Mouse (Mus musculus) hindbrain, embryonic 13.5 days (tissue): Measurements from ENCODE around the gene Tm4sf19. TPM values are rescaled to one million over a fixed set of nuclear protein-coding genes. Genes with fewer than 3 reads are reported as not detected.

ENCODE experiments used
- ATAC-seq: fragments of 200-750 bp; cut with Nextera tagmentation; 2 replicates; pipeline ENCODE4 v1.8.0; 2017; ENCODE audit warnings: moderate TSS enrichment; ENCODE audit not compliant: low FRiP score
- H3K27ac ChIP-seq: fragments of 300-500 bp; sonication (generic); 2 replicates; pipeline ENCODE4 v1.5.1; 2015; ENCODE audit warnings: inconsistent platforms, mild to moderate bottlenecking, moderate library complexity
- H3K27me3 ChIP-seq: fragments of 300-500 bp; sonication (generic); 2 replicates; pipeline ENCODE4 v1.6.1; 2015; ENCODE audit warnings: mild to moderate bottlenecking, inconsistent platforms
- H3K36me3 ChIP-seq: fragments of 300-500 bp; sonication (generic); 2 replicates; pipeline ENCODE4 v1.6.1; 2015; ENCODE audit warnings: mild to moderate bottlenecking, inconsistent platforms
- H3K4me1 ChIP-seq: fragments of 300-500 bp; sonication (generic); replicated peaks from 2 replicates; pipeline ENCODE4 v1.6.1; 2015; ENCODE audit warnings: inconsistent platforms
- H3K4me2 ChIP-seq: fragments of 300-500 bp; sonication (generic); 2 replicates; pipeline ENCODE4 v1.6.1; 2015; ENCODE audit warnings: inconsistent platforms, mild to moderate bottlenecking, moderate library complexity
- H3K4me3 ChIP-seq: fragments of 300-500 bp; sonication (generic); 2 replicates; pipeline ENCODE4 v1.5.1; 2015; ENCODE audit warnings: mild to moderate bottlenecking, inconsistent platforms
- H3K9ac ChIP-seq: fragments of 300-500 bp; sonication (generic); 2 replicates; pipeline ENCODE4 v1.6.1; 2015; ENCODE audit warnings: mild to moderate bottlenecking, inconsistent platforms
- H3K9me3 ChIP-seq: fragments of 300-500 bp; sonication (generic); 2 replicates; pipeline ENCODE4 v1.6.1; 2016; ENCODE audit warnings: inconsistent platforms
- WGBS: fragments of 180-500 bp; shearing (Covaris S2); methylation state at CpG from one replicate; pipeline ENCODE4 v1.1.7; 2015; 5-methylcytosine and 5-hydroxymethylcytosine counted together
- polyA plus RNA-seq: library from polyadenylated mRNA; unstranded; fragments of >200 nt; fragmentation: Nextera tagmentation; extraction: Ambion mirVana; gene quantifications from 2 replicates; pipeline ENCODE4 v1.2.1, GENCODE M21; 2015

Tm4sf19 gene
- polyA plus RNA-seq, 1 experiment from 2014 or later: not detected

- Histone ChIP-seq H3K27ac (no peak overlapping the region), H3K27me3 (no peaks in the 10 kb centered on the region), H3K9me3 (no peaks in the 10 kb centered on the region), H3K4me1 (no peaks in the 10 kb centered on the region), H3K9ac (no peak overlapping the region), H3K36me3 (peaks cover 5% of the 10 kb centered on the region), H3K4me3 (no peak overlapping the region), H3K4me2 (no peak overlapping the region)
- 76% methylated on average over 3 of the region's 3 CpGs for WGBS
- no peak for ATAC-seq
Observed at GRCm38 (mm10) chr16:32398206-32398605, 2.1 kb upstream of the Tm4sf19 start.

GRCm38 (mm10) chr16:32401335-32401965 is 1.1 kb downstream of the Tm4sf19 start:
- Histone ChIP-seq H3K9ac (no peak overlapping the region), H3K36me3 (no peaks in the 10 kb centered on the region), H3K4me1 (no peaks in the 10 kb centered on the region), H3K4me2 (no peak overlapping the region), H3K9me3 (no peaks in the 10 kb centered on the region), H3K4me3 (no peak overlapping the region), H3K27ac (no peak overlapping the region), H3K27me3 (no peaks in the 10 kb centered on the region)
- WGBS: 83% methylated on average over 9 of the region's 9 CpGs
- no peak for ATAC-seq

GRCm38 (mm10) chr16:32402818-32403217 is 2.5 kb downstream of the Tm4sf19 start:
- WGBS: 90% methylated on average over 3 of the region's 3 CpGs
- Histone ChIP-seq H3K4me2 (no peak overlapping the region), H3K9ac (no peak overlapping the region), H3K36me3 (no peaks in the 10 kb centered on the region), H3K4me3 (no peak overlapping the region), H3K27ac (no peak overlapping the region), H3K4me1 (no peaks in the 10 kb centered on the region), H3K9me3 (no peaks in the 10 kb centered on the region), H3K27me3 (no peaks in the 10 kb centered on the region)
- no peak for ATAC-seq

- Histone ChIP-seq H3K4me2 (no peak overlapping the region), H3K36me3 (no peaks in the 10 kb centered on the region), H3K9ac (no peak overlapping the region), H3K27me3 (no peaks in the 10 kb centered on the region), H3K27ac (no peak overlapping the region), H3K4me3 (no peak overlapping the region), H3K4me1 (no peaks in the 10 kb centered on the region), H3K9me3 (no peaks in the 10 kb centered on the region)
- 88% methylated on average over 9 of the region's 9 CpGs for WGBS
- ATAC-seq: no peak
Observed at GRCm38 (mm10) chr16:32405716-32406115, 5.4 kb downstream of the Tm4sf19 start.

- no peak for ATAC-seq
- H3K4me2 ChIP-seq: no peak overlapping the region
- H3K36me3 ChIP-seq: no peaks in the 10 kb centered on the region
- no peak overlapping the region for H3K9ac ChIP-seq
- no peaks in the 10 kb centered on the region for H3K4me1 ChIP-seq
- H3K27me3 ChIP-seq: no peaks in the 10 kb centered on the region
- 82% methylated on average over 6 of the region's 6 CpGs for WGBS
- H3K4me3 ChIP-seq: no peak overlapping the region
- H3K9me3 ChIP-seq: no peaks in the 10 kb centered on the region
- H3K27ac ChIP-seq: no peak overlapping the region
Observed at GRCm38 (mm10) chr16:32406671-32407070, 6.4 kb downstream of the Tm4sf19 start.

- Histone ChIP-seq H3K27me3 (no peaks in the 10 kb centered on the region), H3K9ac (no peak overlapping the region), H3K27ac (no peak overlapping the region), H3K9me3 (no peaks in the 10 kb centered on the region), H3K4me3 (no peak overlapping the region), H3K4me2 (no peak overlapping the region), H3K4me1 (no peaks in the 10 kb centered on the region), H3K36me3 (no peaks in the 10 kb centered on the region)
- WGBS: 83% methylated on average over 10 of the region's 10 CpGs
- no peak for ATAC-seq
Observed at GRCm38 (mm10) chr16:32407730-32408129, 7.4 kb downstream of the Tm4sf19 start.

GRCm38 (mm10) chr16:32417457-32417856 is 17.2 kb downstream of the Tm4sf19 start:
- H3K27me3 ChIP-seq: no peaks in the 10 kb centered on the region
- WGBS: 70% methylated on average over 1 of the region's 1 CpGs
- no peak overlapping the region for H3K9ac ChIP-seq
- H3K36me3 ChIP-seq: no peaks in the 10 kb centered on the region
- ATAC-seq: no peak
- peaks cover 12% of the 10 kb centered on the region for H3K4me1 ChIP-seq
- H3K4me3 ChIP-seq: no peak overlapping the region
- H3K27ac ChIP-seq: no peak overlapping the region
- H3K4me2 ChIP-seq: no peak overlapping the region
- no peaks in the 10 kb centered on the region for H3K9me3 ChIP-seq

GRCm38 (mm10) chr16:32419517-32420483 is 19.5 kb downstream of the Tm4sf19 start, which contains the start of gene Tctex1d2:
TSS of gene Tctex1d2 (plus strand) at chr16:32419702.
- H3K4me3 ChIP-seq: peak within 1 kb of the TSS; percentile 68
- no peaks in the 10 kb centered on the region for H3K9me3 ChIP-seq
- peaks cover 12% of the 10 kb centered on the region for H3K4me1 ChIP-seq
- ATAC-seq: peak; percentile 94
- no peaks in the 10 kb centered on the region for H3K27me3 ChIP-seq
- H3K27ac ChIP-seq: peak within 1 kb of the TSS; percentile 93
- no peaks in the 10 kb centered on the region for H3K36me3 ChIP-seq
- peak within 1 kb of the TSS; percentile 84 for H3K9ac ChIP-seq
- H3K4me2 ChIP-seq: peak within 1 kb of the TSS; percentile 77
- WGBS: under 1% methylated on average over 45 of the region's 45 CpGs

- Histone ChIP-seq H3K4me1 (peaks cover 23% of the 10 kb centered on the region), H3K9ac (no peak overlapping the region), H3K9me3 (no peaks in the 10 kb centered on the region), H3K4me2 (no peak overlapping the region), H3K27ac (no peak overlapping the region), H3K36me3 (no peaks in the 10 kb centered on the region), H3K27me3 (no peaks in the 10 kb centered on the region), H3K4me3 (no peak overlapping the region)
- 94% methylated on average over 3 of the region's 3 CpGs for WGBS
- ATAC-seq: no peak
Observed at GRCm38 (mm10) chr16:32427506-32427905, 27.2 kb downstream of the Tm4sf19 start.

- Histone ChIP-seq H3K4me1 (peaks cover 26% of the 10 kb centered on the region), H3K27ac (peak within 1 kb of the TSS; percentile 94), H3K9ac (peak within 1 kb of the TSS; percentile 92), H3K4me3 (peak within 1 kb of the TSS; percentile 88), H3K9me3 (no peaks in the 10 kb centered on the region), H3K4me2 (peak within 1 kb of the TSS; percentile 87), H3K27me3 (no peaks in the 10 kb centered on the region), H3K36me3 (no peaks in the 10 kb centered on the region)
- ATAC-seq: peak; percentile 98
- under 1% methylated on average over 54 of the region's 54 CpGs for WGBS
Observed at GRCm38 (mm10) chr16:32430474-32431046, 30.3 kb downstream of the Tm4sf19 start, which contains the start of gene Pcyt1a. TSS of gene Pcyt1a (plus strand) at chr16:32430921.

GRCm38 (mm10) chr16:32431047-32431591 is 30.8 kb downstream of the Tm4sf19 start:
- WGBS: 2% methylated on average over 28 of the region's 28 CpGs
- peak overlapping the region; percentile 87 for H3K4me2 ChIP-seq
- H3K4me3 ChIP-seq: peak overlapping the region; percentile 88
- no peaks in the 10 kb centered on the region for H3K36me3 ChIP-seq
- H3K27ac ChIP-seq: peak overlapping the region; percentile 94
- H3K9ac ChIP-seq: peak overlapping the region; percentile 92
- no peaks in the 10 kb centered on the region for H3K27me3 ChIP-seq
- ATAC-seq: peak; percentile 78
- H3K4me1 ChIP-seq: peaks cover 26% of the 10 kb centered on the region
- H3K9me3 ChIP-seq: no peaks in the 10 kb centered on the region

GRCm38 (mm10) chr16:32431926-32432325 is 31.6 kb downstream of the Tm4sf19 start:
- ATAC-seq: no peak
- peak overlapping the region; percentile 87 for H3K4me2 ChIP-seq
- peak overlapping the region; percentile 88 for H3K4me3 ChIP-seq
- no peaks in the 10 kb centered on the region for H3K9me3 ChIP-seq
- H3K27ac ChIP-seq: no peak overlapping the region
- WGBS: 97% methylated on average over 1 of the region's 1 CpGs
- no peaks in the 10 kb centered on the region for H3K36me3 ChIP-seq
- H3K9ac ChIP-seq: 0 out of 2 replicates have a peak overlapping the region, but pooled peaks have one; percentile 92
- no peaks in the 10 kb centered on the region for H3K27me3 ChIP-seq
- H3K4me1 ChIP-seq: peaks cover 26% of the 10 kb centered on the region
